Mouse (Mus musculus) embryonic facial prominence, embryonic 11.5 days (tissue): Measurements from ENCODE around the gene Fam161a. TPM values are rescaled to one million over a fixed set of nuclear protein-coding genes. Genes with fewer than 3 reads are reported as not detected.
"Not testable (repeated sequence)": the region's sequence is repeated elsewhere in the genome, so short reads cannot be mapped to it uniquely, and the experiment has no call there.

ENCODE experiments used
- ATAC-seq: fragments of 200-750 bp; cut with Nextera tagmentation; replicated peaks from 2 replicates; pipeline ENCODE4 v1.8.0; 2017; ENCODE audit warnings: low read depth; ENCODE audit not compliant: insufficient number of reproducible peaks, low FRiP score, low TSS enrichment
- DNase-seq: peaks from one replicate; pipeline ENCODE4 v3.0.0-alpha.2; 2015; ENCODE audit warnings: low spot score
- H3K27ac ChIP-seq: fragments of 300-500 bp; sonication (generic); replicated peaks from 2 replicates; pipeline ENCODE4 v1.5.1; 2014; ENCODE audit warnings: mild to moderate bottlenecking, low read depth, low read length, control low read depth
- H3K27me3 ChIP-seq: fragments of 300-500 bp; sonication (generic); 2 replicates; pipeline ENCODE4 v1.6.1; 2014; ENCODE audit warnings: mild to moderate bottlenecking, low read length, moderate library complexity, mixed read lengths; ENCODE audit not compliant: control insufficient read depth, insufficient read depth
- H3K36me3 ChIP-seq: fragments of 300-500 bp; sonication (generic); replicated peaks from 2 replicates; pipeline ENCODE4 v1.6.1; 2014; ENCODE audit warnings: low read depth, mild to moderate bottlenecking, low read length, moderate library complexity, mixed read lengths; ENCODE audit not compliant: control insufficient read depth, insufficient read depth
- H3K4me1 ChIP-seq: fragments of 300-500 bp; sonication (generic); 2 replicates; pipeline ENCODE4 v1.6.1; 2014; ENCODE audit warnings: low read length, mixed read lengths; ENCODE audit not compliant: control insufficient read depth, insufficient read depth
- H3K4me2 ChIP-seq: fragments of 300-500 bp; sonication (generic); 2 replicates; pipeline ENCODE4 v1.6.1; 2014; ENCODE audit warnings: low read depth, mild to moderate bottlenecking, control low read depth, low read length, moderate library complexity
- H3K4me3 ChIP-seq: fragments of 300-500 bp; sonication (generic); 2 replicates; pipeline ENCODE4 v1.5.1; 2014; ENCODE audit warnings: low read depth, low read length, control low read depth
- H3K9ac ChIP-seq: fragments of 300-500 bp; sonication (generic); replicated peaks from 2 replicates; pipeline ENCODE4 v1.6.1; 2014; ENCODE audit warnings: mild to moderate bottlenecking, control low read depth, low read length
- H3K9me3 ChIP-seq: fragments of 300-500 bp; sonication (generic); replicated peaks from 2 replicates; pipeline ENCODE4 v1.6.1; 2016; ENCODE audit warnings: mild to moderate bottlenecking, low read length, inconsistent platforms, mixed read lengths; ENCODE audit not compliant: control insufficient read depth
- WGBS: fragments of 180-500 bp; shearing (Covaris S2); extraction: QIAGEN DNeasy Blood & Tissue Kit; methylation state at CpG from one replicate; pipeline ENCODE4 v1.1.7; 2014; 5-methylcytosine and 5-hydroxymethylcytosine counted together
- polyA plus RNA-seq: library from polyadenylated mRNA; unstranded; fragments of >200 nt; fragmentation: Nextera tagmentation; extraction: Ambion mirVana; gene quantifications from 2 replicates; pipeline ENCODE4 v1.2.1, GENCODE M21; 2014

The Fam161a gene
- polyA plus RNA-seq, 1 experiment from 2014 or later = 4.1 TPM

- not testable (repeated sequence) for H3K4me3 ChIP-seq, H3K4me2 ChIP-seq, H3K4me1 ChIP-seq, H3K9me3 ChIP-seq, H3K27ac ChIP-seq, H3K27me3 ChIP-seq, ATAC-seq, H3K36me3 ChIP-seq, H3K9ac ChIP-seq, DNase-seq
- 40% methylated on average over 3 of the region's 3 CpGs for whole genome bisulfite sequencing
These were observed 56.9 kb downstream of the Fam161a start for GRCm38 (mm10) chr11:23064276-23064675.

- Histone ChIP-seq H3K27ac (no peak overlapping the region), H3K4me1 (no peaks in the 10 kb centered on the region), H3K27me3 (no peaks in the 10 kb centered on the region), H3K9me3 (no peaks in the 10 kb centered on the region), H3K9ac (no peak overlapping the region), H3K4me2 (no peak overlapping the region), H3K4me3 (no peak overlapping the region), H3K36me3 (no peaks in the 10 kb centered on the region)
- 79% methylated on average over 2 of the region's 2 CpGs for WGBS
- ATAC-seq = no peak
- no peak for DNase-seq
These were observed 57.9 kb downstream of the Fam161a start for GRCm38 (mm10) chr11:23065167-23065668.

GRCm38 (mm10) chr11:23067395-23068136, 60.2 kb downstream of the Fam161a start:
- WGBS = under 1% methylated on average over 49 of the region's 49 CpGs
- DNase-seq (peak; percentile 91), ATAC-seq (peak; percentile 100)
- Histone ChIP-seq H3K4me2 (peak overlapping the region; percentile 50), H3K4me3 (peak overlapping the region; percentile 45), H3K27ac (no peak overlapping the region), H3K9me3 (no peaks in the 10 kb centered on the region), H3K9ac (peak overlapping the region; percentile 84), H3K4me1 (no peaks in the 10 kb centered on the region), H3K36me3 (no peaks in the 10 kb centered on the region), H3K27me3 (no peaks in the 10 kb centered on the region)

DNA sequence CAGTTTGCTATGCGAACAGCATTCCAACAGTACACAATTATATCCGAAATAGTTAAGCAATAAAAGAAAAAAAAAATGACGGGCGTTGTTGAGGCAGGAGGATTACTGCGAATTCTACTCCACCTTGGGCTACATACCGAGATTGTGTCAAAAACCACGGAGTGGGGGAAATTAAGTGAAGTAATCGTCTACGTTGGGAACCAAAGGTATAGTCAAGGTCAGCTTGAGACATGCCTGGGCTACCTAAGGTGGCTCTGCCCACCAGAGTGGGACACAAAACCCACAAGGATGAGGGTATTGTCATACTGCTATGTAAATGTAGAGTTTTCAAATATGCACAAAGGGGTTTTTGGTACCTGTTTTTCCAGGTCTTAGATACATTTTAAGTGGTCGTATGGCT, 60.9 kb downstream of the Fam161a start:
- no peaks in the 10 kb centered on the region for H3K36me3 ChIP-seq
- no peak for DNase-seq
- peak overlapping the region; percentile 50 for H3K4me2 ChIP-seq
- H3K27ac ChIP-seq = no peak overlapping the region
- H3K4me1 ChIP-seq = no peaks in the 10 kb centered on the region
- WGBS = 12% methylated on average over 10 of the region's 10 CpGs
- peak overlapping the region; percentile 45 for H3K4me3 ChIP-seq
- H3K9me3 ChIP-seq = no peaks in the 10 kb centered on the region
- H3K9ac ChIP-seq = peak overlapping the region; percentile 84
- no peaks in the 10 kb centered on the region for H3K27me3 ChIP-seq
- no peak for ATAC-seq

- not testable (repeated sequence) for H3K27ac ChIP-seq, H3K4me3 ChIP-seq, ATAC-seq, H3K9me3 ChIP-seq, DNase-seq, H3K4me1 ChIP-seq, H3K27me3 ChIP-seq, H3K4me2 ChIP-seq, H3K36me3 ChIP-seq, H3K9ac ChIP-seq
- 93% methylated on average over 9 of the region's 9 CpGs for WGBS
These were observed 61.7 kb downstream of the Fam161a start for GRCm38 (mm10) chr11:23068986-23069385.

DNA sequence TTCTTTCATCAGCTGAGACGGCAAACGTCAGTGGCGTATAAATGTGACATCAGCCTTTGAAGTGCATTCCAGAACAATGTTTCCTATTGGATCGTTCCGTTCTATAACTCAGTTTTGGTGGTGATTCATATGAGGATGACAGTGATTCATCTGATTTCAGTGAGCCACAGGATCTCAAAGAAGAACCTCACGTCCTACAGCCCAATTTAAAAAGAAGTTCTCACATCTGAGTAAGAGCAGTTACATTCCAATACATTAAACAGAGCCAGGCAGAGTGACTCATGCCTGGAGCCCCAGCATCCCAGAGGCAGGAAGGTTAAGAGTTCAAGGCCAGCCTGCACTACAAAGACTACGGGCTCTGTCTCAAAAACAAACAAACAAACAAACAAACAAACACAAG, 67.5 kb downstream of the Fam161a start:
- Histone ChIP-seq H3K9ac (no peak overlapping the region), H3K36me3 (no peaks in the 10 kb centered on the region), H3K4me2 (no peak overlapping the region), H3K27ac (no peak overlapping the region), H3K4me1 (no peaks in the 10 kb centered on the region), H3K27me3 (no peaks in the 10 kb centered on the region), H3K9me3 (no peaks in the 10 kb centered on the region), H3K4me3 (no peak overlapping the region)
- DNase-seq (no peak), ATAC-seq (no peak)
- WGBS = 84% methylated on average over 7 of the region's 7 CpGs

- 91% methylated on average over 1 of the region's 1 CpGs for WGBS
- Histone ChIP-seq H3K27ac (no peak overlapping the region), H3K4me2 (no peak overlapping the region), H3K4me1 (no peaks in the 10 kb centered on the region), H3K36me3 (no peaks in the 10 kb centered on the region), H3K27me3 (no peaks in the 10 kb centered on the region), H3K9me3 (no peaks in the 10 kb centered on the region), H3K9ac (no peak overlapping the region), H3K4me3 (no peak overlapping the region)
- ATAC-seq (no peak), DNase-seq (no peak)
These were observed 71.2 kb downstream of the Fam161a start for GRCm38 (mm10) chr11:23078541-23078940.
